Mouse (Mus musculus) thymus, postnatal 36 days (tissue): ENCODE results near the gene Olfr243.
"Not testable (repeated sequence)": the region's sequence is repeated elsewhere in the genome, so short reads cannot be mapped to it uniquely, and the experiment has no call there.

Source experiments
- DNase-seq, 2 experiments: peaks; one replicate each; pipeline ENCODE4 v3.0.0; 2022; ENCODE audit warnings: mixed read lengths in 2 of 2

Gene Olfr243

DNA sequence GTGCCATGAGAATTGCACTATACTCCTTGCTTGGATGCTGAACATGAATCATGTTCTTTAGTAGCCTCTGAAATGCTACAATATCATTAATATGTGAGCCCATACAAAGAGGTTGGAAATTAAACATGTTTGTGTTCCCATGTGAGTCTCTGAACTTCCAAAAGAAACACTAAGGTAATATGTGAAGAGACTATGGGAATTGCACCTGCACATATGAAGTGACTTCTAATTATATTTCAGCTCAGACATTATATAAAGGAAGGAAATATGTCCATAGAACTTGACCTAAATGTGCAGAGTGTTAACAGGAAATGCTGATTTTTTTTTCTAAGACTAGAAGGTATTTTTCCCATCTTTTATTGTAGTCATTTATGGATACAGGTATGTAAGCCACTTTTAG, at the start of gene Olfr243:
Gene Olfr243 (plus strand): TSS at position 301 of the 400 bp plus-strand sequence.
- DNase-seq, result no peak

DNA sequence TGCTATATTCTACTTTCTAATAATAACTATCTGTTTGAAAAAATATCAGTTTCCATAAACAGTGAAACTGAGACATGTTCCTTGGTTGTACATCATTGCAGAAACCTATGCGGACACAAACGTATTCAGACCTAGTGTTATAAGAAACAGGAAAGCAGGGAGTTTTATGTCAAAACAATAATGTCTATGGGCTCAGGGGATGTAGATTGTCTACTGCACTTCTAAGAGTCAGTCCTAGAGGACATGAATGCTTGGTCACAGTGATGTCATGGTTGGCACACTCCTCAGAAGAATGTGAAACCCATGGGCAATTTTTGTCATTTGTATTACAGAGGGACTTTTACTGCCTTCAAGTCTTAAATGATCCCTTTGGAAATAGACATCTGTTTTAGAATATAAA, 43.4 kb upstream of the Olfr243 start, which contains the start of gene Olfr624:
Gene Olfr624 (minus strand): TSS at position 101 of the 400 bp plus-strand sequence.
- no peak for DNase-seq

DNA sequence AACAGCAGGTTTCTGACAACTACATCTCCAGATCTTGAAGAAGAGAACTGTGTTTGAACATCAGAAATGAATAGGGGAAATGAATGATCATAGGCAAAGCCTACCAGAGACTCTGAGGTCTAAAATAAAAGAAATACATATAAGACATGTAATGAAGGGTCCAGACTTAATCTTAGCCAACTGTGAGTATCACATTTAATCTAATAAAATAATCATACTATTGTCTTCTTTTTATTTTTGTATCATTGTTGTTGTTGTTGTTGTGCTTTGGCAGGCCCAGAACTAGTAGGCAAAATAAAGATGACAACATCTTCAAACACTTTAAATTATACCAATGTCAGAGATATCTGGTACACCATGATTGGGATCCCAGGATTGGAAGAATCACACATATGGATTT, 32.1 kb upstream of the Olfr243 start, which contains the start of gene Olfr625-ps1:
Gene Olfr625-ps1 (plus strand): TSS at position 301 of the 400 bp plus-strand sequence.
- no peak for DNase-seq

- no peak for DNase-seq
Measured at GRCm38 (mm10) chr7:103699469-103699868, 15.0 kb upstream of the Olfr243 start.

GRCm38 (mm10) chr7:103712024-103712423, 2.4 kb upstream of the Olfr243 start:
- DNase-seq, result no peak

DNA sequence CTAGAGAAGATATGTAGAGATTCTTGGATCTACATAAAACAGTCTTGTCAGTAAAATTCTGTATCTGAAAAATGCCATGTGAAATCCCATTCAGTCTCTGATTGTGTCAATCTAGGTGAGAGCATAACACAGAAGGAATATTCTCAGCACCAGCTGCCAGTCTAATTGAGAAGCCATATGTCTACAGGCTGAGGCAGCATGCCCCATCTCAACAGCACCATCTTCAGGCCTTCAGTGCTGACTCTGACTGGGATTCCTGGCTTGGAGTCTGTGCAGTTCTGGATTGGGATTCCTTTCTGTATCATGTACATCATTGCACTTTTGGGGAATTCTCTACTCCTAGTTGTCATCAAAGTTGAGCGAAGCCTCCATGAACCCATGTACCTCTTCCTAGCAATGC, 1.9 kb downstream of the Olfr243 start:
- DNase-seq, result not testable (repeated sequence)

GRCm38 (mm10) chr7:103730074-103730473, 15.6 kb downstream of the Olfr243 start, which contains the start of gene Olfr628:
TSS of gene Olfr628 (plus strand) at chr7:103730374.
- no peak for DNase-seq

GRCm38 (mm10) chr7:103744843-103745242, 30.4 kb downstream of the Olfr243 start, which contains the start of gene Olfr629:
TSS of gene Olfr629 (minus strand) at chr7:103744943.
- DNase-seq, result no peak

DNA sequence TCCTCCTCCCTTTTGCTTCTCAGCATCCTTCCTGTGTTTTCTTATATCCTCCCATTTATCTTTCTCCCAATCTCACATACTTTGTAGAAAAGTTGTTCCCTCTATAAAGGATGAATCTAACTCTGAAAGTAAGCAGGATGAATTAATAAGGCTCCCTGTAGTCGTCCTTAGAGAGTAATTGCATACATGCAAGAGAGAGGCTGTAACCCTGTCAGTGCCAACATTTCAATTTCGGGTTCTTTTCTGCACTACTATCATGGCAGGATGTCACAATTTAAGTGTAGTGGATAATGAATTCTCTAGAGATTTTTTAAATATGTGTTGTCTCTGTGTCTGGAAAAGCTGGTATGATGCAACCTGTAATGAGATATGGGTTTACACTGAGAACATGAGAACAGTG, 42.8 kb downstream of the Olfr243 start, which contains the start of gene Olfr630:
Gene Olfr630 (minus strand): TSS at position 101 of the 400 bp plus-strand sequence.
- DNase-seq, result no peak

GRCm38 (mm10) chr7:103762212-103762611, 47.7 kb downstream of the Olfr243 start:
- DNase-seq, result not testable (repeated sequence)

- not testable (repeated sequence) for DNase-seq
Measured at GRCm38 (mm10) chr7:103767687-103768086, 53.2 kb downstream of the Olfr243 start.
